Mouse (Mus musculus): Measurements from ENCODE around the gene Creb3.
"Not testable (repeated sequence)": the region's sequence is repeated elsewhere in the genome, so short reads cannot be mapped to it uniquely, and the experiment has no call there.

Creb3 gene

GRCm38 (mm10) chr4:43561997-43562768 is at the start of gene Creb3, which contains the start of gene Tln1:
TSS of gene Creb3 (plus strand) at chr4:43562332.
TSS of gene Tln1 (minus strand) at chr4:43562691.
- DNase-seq (ENCODE audit: inconsistent ontology term), result peak; percentile 99

DNA sequence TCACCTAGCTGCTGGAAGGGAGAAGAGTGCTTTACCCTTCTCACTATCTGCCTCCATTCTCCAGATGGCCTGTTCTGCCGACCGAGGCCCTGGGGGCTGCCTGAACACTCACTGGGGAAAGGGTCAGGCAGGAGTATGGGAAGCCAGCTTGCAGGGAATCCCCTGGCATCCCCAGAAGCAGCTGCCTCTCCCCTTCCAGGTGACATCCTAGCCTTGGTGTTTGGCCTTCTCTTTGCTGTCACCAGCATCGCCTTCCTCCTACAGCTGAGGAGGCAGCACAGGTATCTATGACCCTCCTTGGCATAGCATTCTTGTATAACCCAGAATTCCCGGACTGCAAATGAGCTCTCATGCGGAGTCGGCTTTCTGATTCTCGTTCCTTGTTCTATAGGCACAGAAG is 49.5 kb upstream of the Creb3 start:
- DNase-seq (ENCODE audit: inconsistent ontology term), result no peak

GRCm38 (mm10) chr4:43513300-43513699 is 48.8 kb upstream of the Creb3 start:
- DNase-seq (ENCODE audit: inconsistent ontology term), result no peak

GRCm38 (mm10) chr4:43513791-43514190 is 48.3 kb upstream of the Creb3 start:
- DNase-seq (ENCODE audit: inconsistent ontology term), result no peak

- no peak for DNase-seq (ENCODE audit: inconsistent ontology term)
Measured at GRCm38 (mm10) chr4:43515764-43516708, 46.1 kb upstream of the Creb3 start.

DNA sequence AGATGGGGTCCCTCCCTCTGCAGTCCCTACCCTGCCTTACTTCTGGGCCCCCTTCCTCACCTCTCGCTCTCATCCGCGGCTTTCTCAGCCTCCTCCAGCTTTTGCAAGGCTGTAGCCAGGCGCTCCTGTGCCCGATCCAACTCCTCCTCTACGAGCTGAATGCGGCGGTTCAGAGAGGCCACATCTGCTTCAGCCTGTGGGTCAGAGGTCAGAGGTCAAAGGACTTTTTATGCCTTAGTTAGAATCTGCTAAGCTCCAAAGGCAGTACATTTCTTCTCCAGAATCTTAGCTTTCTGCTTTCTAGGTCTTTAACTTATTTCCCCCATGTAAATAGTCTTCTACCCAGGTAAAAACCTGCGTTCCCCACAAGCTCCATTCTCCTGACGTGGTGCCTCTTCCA is 42.6 kb upstream of the Creb3 start:
- no peak for DNase-seq (ENCODE audit: inconsistent ontology term)

GRCm38 (mm10) chr4:43519956-43520355 is 42.2 kb upstream of the Creb3 start:
- peak; percentile 67 for DNase-seq (ENCODE audit: inconsistent ontology term)

- no peak for DNase-seq (ENCODE audit: inconsistent ontology term)
Measured at GRCm38 (mm10) chr4:43527880-43528279, 34.3 kb upstream of the Creb3 start.

- DNase-seq (ENCODE audit: inconsistent ontology term), result no peak
Measured at GRCm38 (mm10) chr4:43528487-43528886, 33.6 kb upstream of the Creb3 start.

DNA sequence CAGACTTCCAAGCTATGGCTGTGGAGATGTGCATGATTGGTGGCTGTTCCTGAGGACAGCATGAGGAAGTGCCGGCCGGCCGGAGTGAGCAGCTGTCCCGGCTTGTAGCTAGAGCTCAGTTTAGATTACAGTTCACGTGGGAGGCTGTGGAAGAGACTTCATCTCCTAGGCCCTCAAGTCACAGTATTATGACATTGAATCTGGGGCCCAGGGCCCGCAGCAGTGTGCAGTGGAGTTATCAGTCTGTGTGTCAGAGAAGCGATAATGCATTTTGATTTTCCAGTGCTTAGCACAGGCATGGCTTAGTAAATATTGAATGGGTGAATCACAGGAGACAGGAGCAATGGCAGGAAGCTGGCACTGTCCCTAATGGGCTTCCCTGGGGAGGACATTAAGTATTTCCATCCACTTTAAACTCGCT is 32.0 kb upstream of the Creb3 start:
- DNase-seq (ENCODE audit: inconsistent ontology term), result peak; percentile 51

- peak; percentile 49 for DNase-seq (ENCODE audit: inconsistent ontology term)
Measured at GRCm38 (mm10) chr4:43530581-43530980, 31.6 kb upstream of the Creb3 start.

DNA sequence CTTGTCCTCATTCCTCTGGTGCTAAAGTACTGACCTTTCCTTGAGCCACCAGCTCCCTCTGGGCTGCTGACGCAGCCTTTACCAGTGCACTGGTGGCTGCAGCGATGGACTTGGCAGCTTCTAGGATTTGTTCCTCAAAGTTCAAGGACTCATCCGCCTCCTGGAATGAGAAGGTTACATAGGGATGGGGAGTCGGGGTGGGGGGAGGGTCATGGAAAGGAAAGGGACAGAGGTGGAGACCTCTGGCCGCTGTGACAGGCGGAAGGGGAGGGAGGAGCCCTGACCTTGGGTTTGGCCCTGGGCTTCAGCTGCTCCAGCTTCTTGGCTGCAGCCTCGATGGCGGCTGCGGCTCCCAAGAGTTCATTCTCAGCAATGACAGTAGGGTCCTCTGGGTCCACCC is 28.9 kb upstream of the Creb3 start:
- DNase-seq (ENCODE audit: inconsistent ontology term), result no peak

DNA sequence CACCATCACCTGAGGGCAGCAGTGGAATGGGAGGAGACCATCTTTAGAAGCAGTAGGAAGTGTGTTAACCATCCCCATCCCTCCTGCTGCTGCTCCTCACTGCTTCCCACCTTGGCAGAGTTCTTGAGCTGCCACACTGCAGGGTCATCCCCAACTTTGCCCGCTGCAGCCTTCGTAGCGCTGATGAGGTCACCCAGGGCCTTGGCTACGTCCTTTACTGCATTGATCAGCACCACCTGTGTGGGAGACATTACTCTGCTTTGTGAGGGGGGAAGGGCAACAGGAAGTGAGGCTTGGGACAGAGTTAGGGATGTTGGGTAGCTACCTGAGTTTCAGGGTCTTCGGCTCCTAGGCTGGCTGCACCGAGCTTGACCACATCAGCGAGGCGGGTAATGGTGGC is 26.5 kb upstream of the Creb3 start:
- no peak for DNase-seq (ENCODE audit: inconsistent ontology term)

DNA sequence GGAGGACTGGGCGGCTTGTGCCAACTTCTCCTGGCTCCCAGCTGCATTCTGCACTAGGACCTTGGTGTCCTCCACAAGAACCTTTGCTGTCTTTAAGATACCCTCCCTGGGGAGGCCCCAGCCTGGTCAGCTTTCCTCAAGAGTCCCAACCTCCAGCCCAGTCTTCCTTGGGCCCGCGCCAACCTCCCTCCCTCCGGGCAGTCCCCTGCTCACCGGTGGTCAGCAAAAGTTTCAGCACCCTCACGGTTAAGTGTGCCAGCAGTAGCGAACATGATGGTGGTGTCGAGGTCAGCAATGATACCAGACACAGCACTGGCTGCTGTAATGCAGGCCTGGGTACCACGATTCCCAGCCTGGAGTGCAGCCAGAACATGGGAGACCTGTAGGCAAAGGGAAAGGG is 26.1 kb upstream of the Creb3 start:
- no peak for DNase-seq (ENCODE audit: inconsistent ontology term)

- no peak for DNase-seq (ENCODE audit: inconsistent ontology term)
Measured at GRCm38 (mm10) chr4:43542044-43542443, 20.1 kb upstream of the Creb3 start.

- no peak for DNase-seq (ENCODE audit: inconsistent ontology term)
Measured at GRCm38 (mm10) chr4:43546375-43547047, 15.6 kb upstream of the Creb3 start.

DNA sequence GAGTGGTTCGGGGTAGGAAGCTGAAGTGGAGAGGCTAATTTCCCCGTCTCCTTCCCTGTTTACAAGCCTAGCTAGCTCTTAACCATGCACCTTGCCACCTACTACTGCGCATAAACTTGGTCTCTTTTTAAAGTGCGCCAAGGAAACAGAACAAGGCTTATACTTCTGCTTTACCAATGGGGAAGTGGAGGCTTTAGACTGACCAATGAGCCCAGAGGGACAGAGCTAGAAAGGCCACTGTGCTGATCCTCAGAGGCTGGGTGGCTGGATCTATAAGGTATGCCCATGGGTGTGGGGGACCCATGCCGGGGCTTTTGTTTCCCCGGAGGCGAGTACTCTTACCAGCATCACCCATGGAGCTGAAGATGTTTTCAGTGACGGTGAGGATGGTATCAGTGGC is 15.0 kb upstream of the Creb3 start:
- no peak for DNase-seq (ENCODE audit: inconsistent ontology term)

- no peak for DNase-seq (ENCODE audit: inconsistent ontology term)
Measured at GRCm38 (mm10) chr4:43549055-43549454, 13.1 kb upstream of the Creb3 start.

- DNase-seq (ENCODE audit: inconsistent ontology term), result not testable (repeated sequence)
Measured at GRCm38 (mm10) chr4:43551854-43552253, 10.3 kb upstream of the Creb3 start.

DNA sequence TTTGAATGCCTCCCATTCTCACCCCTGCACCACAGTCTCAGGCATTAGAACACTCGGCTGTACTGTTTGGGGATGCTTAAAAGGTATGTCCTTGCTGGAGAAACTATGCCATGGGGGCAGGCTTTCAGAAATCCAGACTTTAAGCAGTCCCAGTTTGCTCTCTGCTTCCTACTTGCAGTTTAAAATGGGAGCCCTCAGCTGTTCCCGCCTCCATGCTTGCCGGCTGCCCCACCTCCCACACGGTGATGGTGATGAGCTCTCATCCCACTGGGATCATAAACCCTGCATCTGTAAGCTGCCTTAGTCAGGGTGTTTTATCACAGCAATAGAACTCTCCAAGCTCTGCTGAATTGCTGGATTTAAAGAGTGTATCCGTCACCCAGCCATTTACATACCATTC is 9.7 kb upstream of the Creb3 start:
- no peak for DNase-seq (ENCODE audit: inconsistent ontology term)

DNA sequence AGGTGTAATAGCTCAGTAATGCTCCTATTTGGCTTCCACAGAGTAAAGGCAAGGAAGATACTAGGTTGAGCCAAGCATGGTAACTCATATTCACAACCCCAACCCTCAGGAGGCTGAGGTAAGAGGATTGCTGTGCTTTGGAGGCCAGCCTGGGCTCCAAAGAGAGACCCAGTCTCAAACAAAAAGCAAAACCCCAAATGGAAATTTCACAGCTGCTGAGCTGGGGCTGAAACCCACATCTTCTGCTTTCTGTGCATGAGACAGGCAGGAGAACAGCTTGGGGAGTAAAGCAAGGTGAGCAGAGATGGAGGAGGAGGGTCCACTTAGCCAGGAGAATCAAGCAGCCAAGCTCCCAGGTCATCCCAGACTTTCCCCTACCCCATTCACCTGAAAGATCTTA is 8.2 kb upstream of the Creb3 start:
- DNase-seq (ENCODE audit: inconsistent ontology term), result no peak

DNA sequence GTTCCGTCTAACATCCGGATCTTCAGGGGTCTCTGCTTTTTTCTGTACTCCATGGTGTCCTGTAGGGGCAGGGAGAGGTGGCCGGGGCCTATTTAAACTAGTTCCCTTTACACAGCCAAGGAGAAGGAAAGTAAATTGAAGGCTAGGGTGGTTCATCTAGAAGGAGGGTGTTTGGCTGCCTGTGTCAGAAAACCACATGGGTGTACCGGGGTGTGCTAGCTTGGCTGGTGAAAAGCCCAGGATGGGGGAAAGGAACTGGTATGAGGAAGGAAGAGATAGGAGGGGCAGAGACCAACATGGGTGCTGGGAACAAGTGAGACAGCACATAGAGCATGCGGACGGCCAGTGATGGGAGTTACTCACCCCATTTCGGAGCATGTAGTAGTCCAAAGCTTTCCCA is 6.2 kb upstream of the Creb3 start:
- DNase-seq (ENCODE audit: inconsistent ontology term), result no peak
